Mouse (Mus musculus) regulatory T cell (primary cell): Measurements from ENCODE around the gene Lrp10.

Experiments used
- in situ Hi-C: fragments of 300-600 bp; cut with MboI, MseI; formaldehyde crosslinking; loops from one replicate; pipeline ENCODE4 v1.15.1; 2025; ENCODE audit warnings: high pct_unique_total_duplicates

The Lrp10 gene

DNA sequence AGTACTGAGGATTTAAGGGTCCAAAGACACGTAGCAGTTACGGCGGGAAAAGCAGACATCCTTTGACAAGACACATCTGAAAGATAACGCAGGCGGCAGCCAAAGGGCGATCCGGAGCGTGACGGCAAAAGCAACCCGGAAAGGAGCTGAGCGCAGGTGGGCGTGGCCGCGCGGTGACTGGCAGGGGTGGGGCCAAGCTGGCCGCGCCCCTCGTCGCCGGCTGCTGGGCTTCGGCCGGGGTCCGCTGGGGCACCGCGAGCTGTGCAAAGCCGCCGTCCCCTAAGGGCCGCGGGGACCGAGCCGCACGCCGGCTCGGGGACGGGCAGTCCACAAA is at the start of gene Lrp10:
Gene Lrp10, plus strand, starts transcription at position 179 of the 334 bp plus-strand sequence.
- in situ Hi-C loops = no loop called here

DNA sequence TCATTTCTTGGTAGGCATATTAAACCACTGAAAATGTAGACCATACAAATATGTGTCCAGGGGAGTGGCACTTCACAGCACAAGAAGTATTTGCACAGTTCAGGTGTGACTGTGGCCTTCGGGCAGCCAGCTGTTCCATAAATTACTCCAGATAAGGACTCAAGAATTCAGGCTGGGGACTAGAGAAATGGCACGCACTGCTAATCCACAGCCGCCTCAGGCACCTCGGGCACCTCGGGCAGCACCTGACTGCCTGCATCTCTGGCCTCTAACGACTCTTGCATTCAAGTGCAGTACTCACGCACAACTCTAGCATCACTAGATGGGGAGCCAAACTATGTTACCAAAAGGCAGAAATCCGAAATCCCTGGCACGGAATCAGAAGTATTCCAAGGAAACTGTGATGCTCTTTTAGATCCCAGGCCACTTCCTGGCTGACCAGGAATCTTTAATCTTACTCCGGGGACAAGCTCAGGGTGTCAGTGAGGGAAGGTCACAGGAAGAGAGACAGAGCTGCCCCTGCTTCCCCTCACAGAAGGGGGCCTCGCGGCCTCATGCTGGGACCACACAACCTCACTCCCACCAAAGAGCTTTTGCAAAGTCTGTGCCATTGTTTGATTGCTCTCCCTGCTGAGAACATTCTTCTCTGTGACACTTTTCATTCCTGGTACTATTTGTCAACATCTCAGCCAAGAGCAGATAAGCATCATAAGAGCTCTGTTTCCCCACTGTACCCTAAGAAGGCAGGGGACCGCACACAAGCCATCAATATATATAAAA is 48.5 kb upstream of the Lrp10 start:
- in situ Hi-C loops = no loop called here

DNA sequence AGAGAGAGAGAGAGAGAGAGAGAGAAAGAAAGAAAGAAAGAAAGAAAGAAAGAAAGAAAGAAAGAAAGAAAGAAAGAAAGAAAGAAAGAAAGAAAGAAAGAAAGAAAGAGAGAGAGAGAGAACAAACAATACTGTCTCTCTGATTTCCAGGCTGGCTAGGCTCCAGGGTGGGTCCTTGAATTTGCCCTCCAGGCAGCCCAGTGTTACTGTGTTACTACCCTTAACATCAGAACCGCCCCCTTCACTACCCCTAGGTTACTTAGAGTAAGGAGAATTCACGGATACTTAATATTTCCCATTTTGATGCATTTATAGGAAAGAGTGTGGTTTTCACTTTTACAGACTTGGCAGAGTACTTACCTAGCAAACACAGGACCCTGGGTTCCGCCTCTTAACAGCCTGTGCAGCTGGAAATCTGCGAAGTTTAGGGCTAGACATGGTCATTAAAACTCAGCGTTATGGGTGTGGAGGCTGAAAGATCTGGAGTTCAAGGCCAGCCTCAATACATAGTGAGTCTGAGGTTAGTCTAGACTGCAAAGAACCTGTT is 47.6 kb upstream of the Lrp10 start:
- in situ Hi-C loops = no loop called here

DNA sequence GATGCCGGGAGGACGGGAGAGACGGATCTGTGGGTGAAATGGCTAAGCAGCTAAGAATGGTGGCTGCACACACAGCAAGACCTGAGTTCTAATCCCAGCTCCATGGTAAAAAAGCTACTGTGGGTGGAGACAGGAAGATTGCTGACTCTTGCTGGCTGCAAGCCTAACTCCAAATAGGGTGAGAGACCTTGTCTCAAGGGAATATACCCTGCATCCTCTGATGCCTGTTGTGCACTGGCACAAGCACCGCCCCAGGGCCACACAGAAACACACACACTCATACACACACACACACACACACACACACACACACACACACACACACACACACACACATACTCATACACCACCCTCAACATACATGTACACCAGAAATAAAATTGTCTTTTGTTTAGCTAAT is 47.1 kb upstream of the Lrp10 start:
- in situ Hi-C loops = no loop called here

DNA sequence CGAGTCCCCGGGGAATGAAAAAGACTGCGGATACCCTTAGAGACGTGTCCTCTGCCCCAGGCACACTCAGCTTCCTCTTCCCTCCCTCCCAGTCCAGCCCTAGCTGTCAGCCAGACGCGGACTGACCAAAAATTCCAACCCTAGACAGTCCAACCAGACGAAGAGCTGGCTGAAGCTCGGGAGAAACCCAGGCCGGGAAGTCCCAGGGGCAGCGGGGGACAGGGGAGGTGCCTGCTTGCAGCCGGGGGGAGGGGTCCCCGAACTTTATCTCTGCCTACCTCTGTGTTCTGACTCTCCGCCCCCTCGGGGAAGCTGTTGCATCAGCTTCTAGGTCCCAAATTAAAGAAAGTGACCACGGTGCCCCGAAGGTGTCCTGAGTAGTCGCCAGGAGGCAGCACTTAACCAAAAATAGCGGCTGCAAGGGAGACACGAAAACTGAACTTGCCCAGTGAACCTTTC is 46.3 kb upstream of the Lrp10 start, which contains the start of gene Slc7a7:
Gene Slc7a7, minus strand, starts transcription at position 158 of the 459 bp plus-strand sequence.
- in situ Hi-C loops = no loop called here

DNA sequence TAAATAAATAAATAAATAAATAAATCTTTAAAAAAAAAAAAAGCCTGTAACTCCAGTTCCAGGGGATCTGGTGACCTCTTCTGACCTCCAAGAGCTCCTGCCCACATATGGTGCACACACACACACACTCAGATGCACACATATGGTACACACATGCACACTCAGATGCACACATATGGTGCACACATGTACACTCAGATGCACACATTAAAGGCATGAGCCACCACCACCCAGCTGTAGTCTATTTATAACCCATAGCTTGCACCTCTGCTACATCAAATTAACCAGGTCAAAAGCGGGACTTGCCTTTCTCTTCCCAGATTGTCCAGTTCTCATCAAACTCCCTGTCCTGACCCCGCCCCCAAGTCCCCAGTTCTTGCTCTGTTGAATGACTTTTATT is 42.9 kb upstream of the Lrp10 start:
- in situ Hi-C loops = loop anchor here (5.0 kb wide), 1 partner anchor 91 kb away; no protein-coding TSS in a partner anchor

DNA sequence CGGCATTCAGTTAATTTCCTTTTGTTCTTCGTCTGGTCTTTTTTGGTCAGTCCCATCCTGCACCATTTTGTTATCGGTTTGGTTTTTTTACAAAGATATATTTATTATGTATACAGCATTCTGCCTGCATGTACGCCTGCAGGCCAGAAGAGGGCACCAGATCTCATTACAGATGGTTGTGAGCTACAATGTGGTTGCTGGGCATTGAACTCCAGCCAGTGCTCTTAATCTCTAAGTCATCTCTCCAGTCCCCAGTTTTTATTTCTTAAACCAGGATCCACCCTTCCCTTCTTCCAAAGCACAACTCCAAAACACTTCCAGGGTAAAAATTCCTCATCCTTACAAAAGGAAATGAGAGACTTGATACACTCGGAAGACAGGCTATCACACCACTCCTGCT is 40.5 kb upstream of the Lrp10 start:
- in situ Hi-C loops = loop anchor here (5.0 kb wide), 1 partner anchor 89 kb away; no protein-coding TSS in a partner anchor

DNA sequence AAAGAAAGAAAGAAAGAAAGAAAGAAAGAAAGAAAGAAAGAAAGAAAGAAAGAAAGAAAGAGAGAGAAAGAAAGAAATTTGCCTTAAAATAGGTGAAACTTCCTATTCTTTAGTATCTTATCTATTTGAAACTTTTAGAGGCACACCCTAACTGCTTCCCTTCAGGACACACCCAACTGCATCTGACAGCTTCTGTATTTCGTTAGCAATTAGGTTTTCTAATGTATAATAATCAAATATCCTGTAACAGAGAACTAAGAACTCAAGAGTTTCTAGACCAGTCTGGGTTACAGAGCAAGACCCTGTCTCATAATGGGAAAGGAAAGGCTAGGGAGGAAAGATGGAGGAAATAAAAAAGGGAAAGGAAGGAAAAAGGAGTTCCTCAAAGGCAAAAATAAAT is 39.3 kb upstream of the Lrp10 start:
- in situ Hi-C loops = loop anchor here (5.0 kb wide), 2 partner anchors 88 to 192 kb away; no protein-coding TSS in a partner anchor

DNA sequence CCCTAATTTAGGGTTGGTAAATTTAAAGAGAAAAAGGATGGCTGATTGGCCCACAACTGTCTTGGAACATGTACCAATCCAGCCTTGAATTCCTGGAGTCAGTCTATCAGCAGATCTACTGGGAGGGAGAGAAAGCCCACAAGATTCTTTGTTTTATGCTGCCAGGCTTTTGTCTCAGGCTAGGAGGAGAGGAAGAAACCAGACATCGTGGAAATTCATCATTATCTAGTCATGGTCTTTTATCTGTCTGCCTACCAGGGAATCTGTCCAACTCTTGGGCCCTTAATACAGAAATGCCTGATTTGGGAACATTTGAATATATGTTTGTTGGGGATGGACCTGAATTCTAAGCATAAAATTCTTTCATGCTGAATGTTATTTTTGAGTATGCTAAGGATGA is 38.4 kb upstream of the Lrp10 start:
- in situ Hi-C loops = loop anchor here (5.0 kb wide), 1 partner anchor 193 kb away; no protein-coding TSS in a partner anchor

DNA sequence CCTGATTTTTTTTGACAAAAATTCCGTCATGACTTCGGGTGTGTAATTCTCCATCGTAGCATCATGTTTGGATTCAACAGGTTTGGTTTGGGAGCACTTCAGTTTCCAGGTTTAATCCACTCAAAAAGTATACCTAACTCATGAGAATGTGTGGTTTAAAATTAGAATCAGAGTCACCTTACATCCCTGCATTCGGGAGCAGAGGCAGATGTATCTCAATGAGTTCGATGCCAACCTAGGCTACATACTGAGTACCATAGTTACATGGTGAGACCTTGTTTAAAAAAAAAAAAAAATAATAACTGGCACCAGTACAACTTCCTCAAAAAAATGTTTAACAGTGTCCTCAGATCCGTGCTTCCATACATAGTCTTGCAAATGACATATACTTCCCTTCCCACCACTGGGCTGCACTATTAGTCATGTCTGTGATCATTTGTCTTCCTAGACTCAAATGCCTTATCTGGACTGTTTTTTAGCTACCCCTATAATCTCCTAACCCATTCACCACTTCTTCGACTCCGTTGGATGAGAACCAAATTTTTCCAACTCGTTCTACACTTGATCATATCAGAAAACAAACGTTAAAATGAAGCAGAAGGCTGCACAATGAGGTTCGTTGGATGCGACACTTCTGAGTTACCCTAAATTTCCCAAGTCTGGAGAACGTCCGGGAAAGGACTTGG is 37.8 kb upstream of the Lrp10 start:
- in situ Hi-C loops = loop anchor here (5.0 kb wide), 1 partner anchor 194 kb away; no protein-coding TSS in a partner anchor

DNA sequence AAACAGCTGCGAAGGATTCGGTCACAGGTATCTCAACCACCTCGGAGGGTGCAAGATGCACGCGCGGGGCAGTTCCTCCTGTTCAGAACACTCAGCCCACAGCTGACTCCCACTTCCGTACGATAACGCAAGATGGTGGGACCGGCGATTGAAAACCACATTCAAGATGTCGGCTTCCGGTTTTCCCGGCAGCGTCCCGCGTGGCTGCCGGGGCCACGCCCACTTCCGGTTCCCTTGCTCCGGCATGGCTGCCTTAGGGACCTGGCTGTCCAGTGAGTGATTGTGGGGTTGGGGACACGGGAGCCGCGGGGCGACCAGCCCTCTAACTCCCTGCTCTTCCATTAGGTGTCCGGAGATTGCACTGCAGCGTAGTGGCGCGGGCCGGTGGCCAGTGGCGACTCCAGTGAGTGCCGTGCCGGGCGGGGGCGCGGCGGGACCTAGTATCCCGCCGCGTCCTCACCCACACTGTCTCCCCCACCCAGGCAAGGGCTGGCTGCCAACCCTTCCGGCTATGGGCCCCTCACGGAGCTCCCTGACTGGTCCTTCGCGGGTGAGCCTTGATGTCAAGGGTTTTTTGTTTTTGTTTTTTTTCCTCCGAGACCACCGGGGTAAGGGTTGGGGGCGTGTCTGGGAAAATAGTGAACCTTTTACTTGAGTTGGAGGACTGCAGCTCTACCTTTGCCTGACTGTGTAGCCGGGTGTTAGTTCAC is 37.1 kb upstream of the Lrp10 start, which contains the start of gene Mrpl52:
Gene Mrpl52, plus strand, starts transcription at position 221 of the 710 bp plus-strand sequence.
- in situ Hi-C loops = loop anchor here (5.0 kb wide), 1 partner anchor 195 kb away; no protein-coding TSS in a partner anchor

DNA sequence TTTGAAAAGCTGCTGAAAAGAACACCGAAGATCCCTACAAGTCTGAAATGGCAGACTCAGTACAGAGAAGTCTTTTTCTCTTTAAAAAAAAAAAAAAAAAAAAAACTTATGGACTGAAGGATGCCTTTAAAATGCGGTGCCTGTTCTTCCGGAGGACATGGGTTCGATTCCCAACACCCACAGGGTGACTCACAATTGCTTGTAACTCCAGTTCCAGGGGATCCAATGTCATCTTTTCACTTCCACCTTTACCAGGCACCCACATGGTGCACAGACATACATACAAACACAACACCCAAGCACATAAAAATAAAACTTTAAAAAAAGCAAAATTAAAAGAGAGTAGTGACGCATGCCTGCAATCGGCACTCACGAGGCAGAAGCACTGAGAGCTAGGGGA is 36.2 kb upstream of the Lrp10 start:
- in situ Hi-C loops = loop anchor here (5.0 kb wide), 1 partner anchor 195 kb away; no protein-coding TSS in a partner anchor

DNA sequence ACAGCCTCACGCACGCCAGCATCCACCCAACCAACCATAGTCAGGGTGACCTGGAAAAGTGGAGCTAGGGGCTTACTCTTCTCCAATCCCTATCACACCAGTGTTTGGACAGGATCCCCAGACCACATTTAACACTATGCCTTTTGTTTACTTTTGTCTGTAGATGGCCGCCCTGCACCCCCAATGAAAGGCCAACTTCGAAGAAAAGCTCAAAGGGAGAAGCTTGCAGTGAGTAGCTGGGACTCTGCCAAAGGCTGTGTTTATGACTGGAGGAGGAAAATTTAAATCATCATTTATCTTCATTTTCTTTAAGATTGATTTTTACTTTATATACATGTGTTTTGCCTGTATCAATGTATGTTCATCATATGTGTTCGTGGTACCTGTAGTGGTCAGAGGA is 35.5 kb upstream of the Lrp10 start:
- in situ Hi-C loops = loop anchor here (5.0 kb wide), 1 partner anchor 196 kb away; no protein-coding TSS in a partner anchor

DNA sequence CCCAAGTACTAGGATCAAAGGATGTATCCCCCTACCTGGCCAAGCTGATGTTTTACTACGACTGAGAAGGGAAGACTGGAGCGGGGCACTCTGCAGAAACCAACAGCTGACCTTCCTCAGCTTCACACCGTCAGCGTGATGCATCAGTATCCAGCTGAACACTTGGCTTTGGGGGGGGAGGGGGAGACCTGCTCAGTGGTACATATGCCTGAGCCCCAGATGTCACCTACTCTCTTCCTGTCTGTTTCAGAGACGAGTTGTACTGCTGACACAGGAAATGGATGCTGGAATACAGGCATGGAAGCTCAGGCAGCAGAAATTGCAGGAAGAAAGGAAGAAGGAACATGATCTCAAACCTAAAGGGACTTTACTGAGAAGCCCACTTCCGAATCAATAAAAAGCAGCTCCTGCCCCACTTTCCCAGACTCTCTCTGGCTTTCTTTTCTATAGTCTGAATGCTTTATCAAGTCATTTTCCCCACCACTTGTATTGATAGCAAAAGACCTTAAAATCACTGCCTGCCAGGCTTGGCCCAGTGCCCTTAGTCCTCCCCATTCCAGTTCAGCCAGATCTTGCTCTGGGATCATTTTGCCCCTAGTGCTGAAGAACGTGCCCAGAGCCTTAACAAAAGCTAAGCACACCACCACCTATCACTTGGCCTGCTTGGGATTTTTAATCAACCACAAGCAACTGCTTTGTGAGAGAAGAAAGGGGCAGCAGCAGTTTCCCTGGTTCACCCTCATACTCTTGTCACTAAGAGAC is 34.4 kb upstream of the Lrp10 start:
- in situ Hi-C loops = loop anchor here (5.0 kb wide), 1 partner anchor 197 kb away; no protein-coding TSS in a partner anchor

DNA sequence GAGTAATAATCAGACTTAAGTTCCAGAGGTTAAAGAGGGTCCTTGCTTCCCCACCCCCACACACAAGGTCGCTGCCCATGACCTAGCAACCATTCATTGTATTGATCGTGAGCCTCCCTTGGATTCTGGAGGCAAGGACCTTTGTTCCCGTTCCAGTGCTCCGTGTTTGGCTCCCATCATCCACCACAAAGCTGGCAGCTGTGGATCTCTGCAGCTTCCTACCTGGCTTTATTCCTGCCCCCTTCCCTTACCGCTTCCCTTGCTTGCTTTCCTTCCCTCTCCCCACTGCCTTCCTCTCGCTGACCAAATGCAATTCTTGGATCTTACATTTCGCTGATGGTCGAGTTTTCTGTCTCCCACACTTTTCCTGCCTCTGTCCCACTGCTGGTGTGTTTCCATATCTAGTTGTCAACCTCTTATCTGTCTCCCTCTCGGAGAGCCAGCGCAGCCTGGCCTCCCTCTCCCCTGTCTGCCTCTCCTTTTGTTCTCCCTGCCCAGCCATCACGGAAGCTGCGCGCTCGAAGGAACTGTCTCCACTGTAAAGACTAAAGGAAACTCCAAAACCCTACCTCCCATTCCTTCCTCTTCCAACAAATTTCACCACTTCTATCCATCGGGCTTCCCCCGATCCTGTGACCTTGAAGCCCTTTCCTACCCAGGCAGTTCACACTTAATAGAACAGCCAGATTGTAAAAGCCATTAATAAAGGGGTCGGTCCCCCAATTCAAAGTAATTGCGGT is 33.4 kb upstream of the Lrp10 start:
- in situ Hi-C loops = no loop called here

DNA sequence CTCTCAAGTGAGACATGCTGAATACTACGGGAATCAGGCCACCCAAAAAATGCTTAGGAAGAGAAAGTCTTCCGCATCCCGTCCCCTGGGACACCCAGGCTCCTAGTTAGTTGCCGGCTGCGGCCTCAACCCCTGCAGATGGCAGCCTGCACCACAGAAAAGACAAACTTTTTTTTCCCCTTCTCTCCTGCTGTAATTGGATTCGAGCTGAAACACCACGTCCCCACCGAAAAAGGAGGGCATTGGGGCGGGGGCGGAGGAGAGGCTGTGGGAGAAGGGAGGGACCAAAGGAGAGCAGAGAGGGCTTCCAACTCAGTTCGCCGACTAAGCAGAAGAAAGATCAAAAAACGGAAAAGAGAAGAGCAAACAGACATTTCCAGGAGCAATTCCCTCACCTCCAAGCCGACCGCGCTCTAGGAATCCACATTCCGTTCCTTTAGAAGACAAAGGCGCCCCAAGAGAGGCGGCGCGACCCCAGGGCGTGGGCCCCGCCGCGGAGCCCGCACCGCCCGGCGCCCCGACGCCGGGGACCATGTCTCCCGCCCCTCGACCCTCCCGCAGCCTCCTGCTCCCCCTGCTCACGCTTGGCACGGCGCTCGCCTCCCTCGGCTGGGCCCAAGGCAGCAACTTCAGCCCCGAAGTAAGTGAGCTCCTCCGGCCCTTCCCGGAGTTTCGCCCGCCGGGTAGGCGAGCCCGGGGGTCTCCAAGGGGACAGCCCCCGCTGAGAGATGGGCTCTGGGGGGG is 32.4 kb upstream of the Lrp10 start, which contains the start of gene Mmp14:
Gene Mmp14, plus strand, starts transcription at position 279 of the 744 bp plus-strand sequence.
- in situ Hi-C loops = no loop called here

DNA sequence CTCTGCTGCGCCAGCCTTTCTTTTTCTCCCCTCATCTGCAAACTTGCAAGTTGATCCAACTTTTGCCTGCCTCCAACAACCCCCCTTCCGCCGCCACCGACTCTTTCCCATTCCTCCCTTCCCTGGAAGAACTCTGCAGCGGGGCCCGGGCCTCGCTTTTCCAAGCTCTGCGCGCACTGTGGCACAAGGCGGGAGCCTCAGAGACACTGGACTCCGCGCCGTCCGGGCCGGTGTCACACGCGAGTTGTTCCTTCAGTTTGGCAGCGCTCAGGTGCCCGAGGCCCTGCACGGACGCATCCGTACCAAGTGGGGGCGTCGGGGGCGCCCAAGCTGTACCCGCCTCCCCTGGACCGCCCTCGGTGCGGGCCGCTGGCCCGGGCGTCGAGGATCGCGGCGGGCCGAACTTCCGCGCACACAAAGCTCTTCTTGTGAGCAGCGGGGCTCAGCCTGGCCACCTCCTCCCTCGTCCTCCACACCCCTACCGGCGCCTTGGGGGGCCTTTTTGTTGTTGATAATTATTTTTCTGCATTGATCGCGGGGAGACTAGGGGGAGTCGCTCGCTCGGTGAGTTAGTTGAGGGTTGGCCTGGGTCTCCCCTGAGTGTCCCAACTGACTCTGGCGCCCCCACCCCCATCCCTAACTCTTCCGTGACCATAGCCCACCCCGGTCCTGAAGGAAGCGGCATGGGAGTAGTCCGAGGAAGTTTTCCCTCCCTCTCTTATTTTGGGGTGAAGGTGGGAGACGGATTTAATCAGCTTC is 31.7 kb upstream of the Lrp10 start:
- in situ Hi-C loops = no loop called here
